Mouse (Mus musculus) bone marrow macrophage, adult 2 months (primary cell): ENCODE measurements around the gene Lpgat1.

Experiments
- CTCF ChIP-seq: IDR thresholded peaks from 2 replicates; pipeline ENCODE4 v1.5.1; 2012; ENCODE audit warnings: low read depth, mild to moderate bottlenecking, low read length, moderate library complexity
- POLR2A ChIP-seq: IDR thresholded peaks from 2 replicates; pipeline ENCODE4 v1.6.1; 2012; ENCODE audit warnings: mild to moderate bottlenecking, low read depth, low read length, borderline replicate concordance

GRCm38 (mm10) chr1:191709811-191710210, 7.8 kb upstream of the Lpgat1 start:
- no peak for TF ChIP-seq POLR2A
- no peak for TF ChIP-seq CTCF
